Mouse (Mus musculus) 416B (cell line): ENCODE results near the gene Cmtm5.
"Not testable (repeated sequence)": the region's sequence is repeated elsewhere in the genome, so short reads cannot be mapped to it uniquely, and the experiment has no call there.

Source experiments
- DNase-seq: peaks from one replicate; pipeline ENCODE4 v3.0.0; 2011; ENCODE audit warnings: low read depth

Cmtm5 gene

GRCm38 (mm10) chr14:54959853-54960613, 24.0 kb downstream of the Cmtm5 start:
- not testable (repeated sequence) for DNase-seq

GRCm38 (mm10) chr14:54960769-54961168, 24.7 kb downstream of the Cmtm5 start:
- no peak for DNase-seq

GRCm38 (mm10) chr14:54961487-54961886, 25.4 kb downstream of the Cmtm5 start:
- no peak for DNase-seq

- DNase-seq = no peak
These were observed 26.7 kb downstream of the Cmtm5 start for GRCm38 (mm10) chr14:54962714-54963113.

GRCm38 (mm10) chr14:54963727-54964126, 27.7 kb downstream of the Cmtm5 start:
- DNase-seq = no peak

- no peak for DNase-seq
These were observed 29.0 kb downstream of the Cmtm5 start for GRCm38 (mm10) chr14:54965044-54965443.

- no peak for DNase-seq
These were observed 29.6 kb downstream of the Cmtm5 start for GRCm38 (mm10) chr14:54965631-54966030.

GRCm38 (mm10) chr14:54966320-54966977, 30.4 kb downstream of the Cmtm5 start, which contains the start of gene Myh6:
Gene Myh6, minus strand, starts transcription at chr14:54966927.
- no peak for DNase-seq

GRCm38 (mm10) chr14:54967874-54968273, 31.8 kb downstream of the Cmtm5 start:
- no peak for DNase-seq

GRCm38 (mm10) chr14:54968344-54968743, 32.3 kb downstream of the Cmtm5 start:
- DNase-seq = no peak

GRCm38 (mm10) chr14:54972786-54973185, 36.7 kb downstream of the Cmtm5 start:
- DNase-seq = not testable (repeated sequence)

- no peak for DNase-seq
These were observed 38.2 kb downstream of the Cmtm5 start for GRCm38 (mm10) chr14:54974068-54974791.

GRCm38 (mm10) chr14:54976633-54977032, 40.6 kb downstream of the Cmtm5 start, which contains the start of gene Gm17428:
Gene Gm17428, plus strand, starts transcription at chr14:54976933.
- no peak for DNase-seq

- no peak for DNase-seq
These were observed 42.6 kb downstream of the Cmtm5 start for GRCm38 (mm10) chr14:54978664-54979063.

GRCm38 (mm10) chr14:54981934-54982333, 45.9 kb downstream of the Cmtm5 start:
- DNase-seq = no peak

- DNase-seq = not testable (repeated sequence)
These were observed 52.4 kb downstream of the Cmtm5 start for GRCm38 (mm10) chr14:54988350-54988874.
